Mouse (Mus musculus) testis, adult 2 months (tissue): Measurements from ENCODE around the gene Gm20518. TPM values are rescaled to one million over a fixed set of nuclear protein-coding genes. Genes with fewer than 3 reads are reported as not detected.

Source experiments
- H3K27ac ChIP-seq: fragments of 200-500 bp; 2 replicates; pipeline ENCODE4 v1.5.1; 2012; ENCODE audit warnings: low read depth, low read length; ENCODE audit not compliant: control insufficient read depth, insufficient read depth
- H3K27me3 ChIP-seq: fragments of 200-500 bp; 2 replicates; pipeline ENCODE4 v1.6.1; 2012; ENCODE audit warnings: mild to moderate bottlenecking, low read length, moderate library complexity; ENCODE audit not compliant: control insufficient read depth, insufficient read depth
- H3K36me3 ChIP-seq: fragments of 200-500 bp; 2 replicates; pipeline ENCODE4 v1.6.1; 2012; ENCODE audit warnings: mild to moderate bottlenecking, low read length; ENCODE audit not compliant: control insufficient read depth, insufficient read depth
- H3K4me1 ChIP-seq: fragments of 200-500 bp; 2 replicates; pipeline ENCODE4 v1.6.1; 2012; ENCODE audit warnings: low read length; ENCODE audit not compliant: control insufficient read depth, insufficient read depth
- H3K4me3 ChIP-seq: fragments of 200-500 bp; 2 replicates; pipeline ENCODE4 v1.5.1; 2012; ENCODE audit warnings: low read depth, mild to moderate bottlenecking, low read length, moderate library complexity, mixed read lengths; ENCODE audit not compliant: control insufficient read depth
- CTCF ChIP-seq: fragments of 200-500 bp; IDR thresholded peaks from 2 replicates; pipeline ENCODE4 v1.5.1; 2012; ENCODE audit warnings: low read depth, mild to moderate bottlenecking, inconsistent platforms, low read length, moderate library complexity; ENCODE audit not compliant: control insufficient read depth, insufficient read depth, insufficient replicate concordance
- POLR2A ChIP-seq: fragments of 200-500 bp; IDR thresholded peaks from 2 replicates; pipeline ENCODE4 v1.6.1; 2012; ENCODE audit warnings: low read depth, mild to moderate bottlenecking, inconsistent platforms, low read length, moderate library complexity; ENCODE audit not compliant: control insufficient read depth
- polyA plus RNA-seq: library from polyadenylated mRNA; depleted of rRNA; stranded (reverse); fragments of >200 nt; gene quantifications from 2 replicates; pipeline ENCODE4 v1.2.3, GENCODE M21; 2012

The Gm20518 gene
- polyA plus RNA-seq, 1 experiment: 3.1 TPM

DNA sequence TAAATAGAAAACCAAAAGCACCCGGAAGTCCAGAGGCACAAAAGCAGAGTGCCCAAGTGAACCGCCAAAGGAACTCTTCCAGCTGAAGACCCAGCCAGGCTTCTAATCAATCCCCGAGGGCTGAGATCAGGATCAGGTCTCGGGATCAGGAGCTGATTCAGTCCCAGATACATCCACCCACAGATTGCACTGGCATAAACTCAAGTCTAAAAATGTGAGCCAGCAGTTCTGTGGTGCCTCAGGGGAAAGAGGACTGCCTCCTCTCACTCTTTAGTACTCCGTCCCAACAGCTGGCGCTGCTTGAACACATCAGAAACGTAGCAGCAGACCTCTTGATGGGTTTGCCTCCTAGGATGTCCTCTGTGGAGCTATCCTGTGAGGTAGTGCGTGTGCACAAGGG, 74.9 kb downstream of the Gm20518 start:
- no peak overlapping the region for H3K27ac ChIP-seq
- H3K27me3 ChIP-seq: no peaks in the 10 kb centered on the region
- H3K4me3 ChIP-seq: no peak overlapping the region

DNA sequence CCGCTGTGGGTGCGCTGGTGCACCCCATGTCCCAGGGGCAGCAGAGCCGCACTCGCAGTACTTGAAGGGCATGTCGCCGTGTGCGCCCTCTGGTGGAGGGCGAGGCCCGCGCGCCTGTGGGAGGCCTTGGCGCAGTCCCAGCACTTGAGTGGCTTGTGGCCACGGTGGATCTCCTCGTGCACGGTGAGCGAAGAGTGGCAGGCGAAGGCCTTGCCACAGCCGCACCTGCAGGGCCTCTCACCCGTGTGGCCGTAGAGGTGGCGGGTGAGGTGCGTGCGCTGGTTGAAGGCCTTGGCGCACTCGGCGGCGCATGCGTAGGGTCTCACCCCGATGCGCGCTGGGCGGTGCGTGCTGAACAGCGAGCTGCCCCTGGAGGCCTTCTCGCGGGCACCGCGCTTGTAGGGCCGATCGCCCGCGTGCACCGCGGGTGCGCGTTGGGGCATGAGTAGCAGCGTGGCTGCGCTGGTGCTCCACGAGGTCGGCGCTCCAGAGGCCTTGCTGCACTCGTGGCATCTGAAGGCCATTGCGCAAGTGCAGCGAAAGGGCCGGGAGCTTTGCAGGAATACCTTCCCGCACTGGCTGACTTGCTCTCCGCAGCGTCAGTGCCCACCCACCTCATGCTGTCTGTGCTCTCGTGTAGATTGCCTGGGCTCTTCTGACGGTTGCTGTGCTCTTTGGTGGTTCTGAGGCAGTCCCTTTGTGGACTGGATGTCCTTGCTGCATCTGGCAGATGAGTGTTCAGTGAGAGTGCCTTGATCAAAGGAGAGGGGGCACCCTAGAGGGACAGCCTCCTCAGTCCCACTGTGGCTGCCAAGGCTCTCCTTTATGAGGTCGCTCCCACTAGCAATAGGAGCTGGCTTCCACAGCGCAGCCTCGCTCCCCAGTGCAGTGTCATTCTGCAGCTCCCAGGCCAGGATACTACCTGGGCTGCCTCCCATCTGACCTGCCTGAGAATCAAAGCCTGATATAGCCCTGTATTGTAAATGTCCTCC, 75.8 kb downstream of the Gm20518 start:
- Histone ChIP-seq H3K27ac (no peak overlapping the region), H3K4me1 (peaks cover 13% of the 10 kb centered on the region), H3K27me3 (no peaks in the 10 kb centered on the region), H3K4me3 (peak overlapping the region; percentile 49), H3K36me3 (no peaks in the 10 kb centered on the region)
- TF ChIP-seq CTCF (peak; percentile 87), POLR2A (no peak)

More for the DNA sequence above, 74.9 kb downstream of the Gm20518 start:
- TF ChIP-seq POLR2A (no peak), CTCF (no peak)
- Histone ChIP-seq H3K4me1 (peaks cover 13% of the 10 kb centered on the region), H3K36me3 (no peaks in the 10 kb centered on the region)

DNA sequence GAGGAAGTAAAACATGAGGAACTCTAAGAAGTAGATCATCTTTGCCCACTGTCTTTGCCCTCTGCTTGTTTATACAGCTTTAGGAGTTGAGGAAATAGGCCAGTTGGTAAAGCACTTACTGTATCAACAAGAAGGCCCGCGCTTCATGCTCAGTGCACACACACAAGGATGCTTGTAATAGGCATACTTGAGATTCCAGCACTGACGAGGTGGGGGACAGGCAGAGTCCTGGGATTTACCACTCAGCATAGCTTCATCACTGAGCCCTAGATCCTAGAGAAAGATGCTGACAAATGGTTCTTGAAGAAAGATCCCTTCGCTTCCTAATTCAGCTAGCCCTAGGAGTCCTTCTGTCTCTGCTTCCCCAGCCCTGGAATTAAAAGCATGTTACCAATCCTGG, 78.3 kb downstream of the Gm20518 start:
- Histone ChIP-seq H3K27me3 (no peaks in the 10 kb centered on the region), H3K27ac (no peak overlapping the region), H3K36me3 (no peaks in the 10 kb centered on the region), H3K4me1 (peaks cover 15% of the 10 kb centered on the region), H3K4me3 (no peak overlapping the region)
- TF ChIP-seq POLR2A: no peak

DNA sequence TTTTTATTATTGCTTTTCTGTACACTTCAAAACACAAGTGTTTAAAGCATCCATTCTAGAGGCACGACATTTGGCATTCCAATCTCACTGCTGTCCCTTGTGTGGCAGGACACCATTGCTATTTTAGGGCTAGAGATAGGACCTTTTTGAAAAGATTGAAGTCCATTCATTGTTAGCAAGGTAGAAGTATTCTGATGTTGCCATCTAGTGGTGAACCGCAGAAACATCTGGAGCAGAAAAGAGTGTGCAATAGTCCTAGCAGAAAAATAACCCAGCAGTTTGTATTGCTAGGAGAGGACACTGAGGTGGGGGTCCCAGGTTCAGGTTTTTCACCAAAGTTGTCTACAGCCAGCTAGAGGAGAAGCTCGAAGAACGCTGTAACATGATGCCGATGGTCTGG, 79.4 kb downstream of the Gm20518 start:
- no peak overlapping the region for H3K27ac ChIP-seq
- H3K36me3 ChIP-seq: no peaks in the 10 kb centered on the region
- no peak for TF ChIP-seq CTCF
- TF ChIP-seq POLR2A: no peak
- H3K27me3 ChIP-seq: no peaks in the 10 kb centered on the region
- no peak overlapping the region for H3K4me3 ChIP-seq
- H3K4me1 ChIP-seq: peaks cover 20% of the 10 kb centered on the region

DNA sequence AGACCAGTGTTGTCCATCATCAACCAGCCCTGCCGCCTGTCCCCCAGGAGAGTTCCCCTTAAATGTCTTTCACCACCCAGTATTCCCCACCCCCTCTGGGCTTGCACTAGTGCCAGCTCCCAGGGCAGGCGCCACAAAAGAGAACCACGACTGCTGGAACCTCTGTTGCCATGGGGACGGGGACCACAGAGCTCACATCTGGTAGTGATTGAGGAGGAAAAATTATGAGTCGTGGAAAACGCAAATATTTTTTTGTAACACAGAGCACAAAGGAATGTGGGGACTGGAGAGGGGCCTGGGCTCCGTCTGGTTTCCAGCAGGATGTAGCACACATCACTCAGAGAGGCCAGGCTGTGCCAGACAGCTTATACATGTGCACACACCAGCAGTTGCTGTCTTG, 81.8 kb downstream of the Gm20518 start:
- Histone ChIP-seq H3K36me3 (no peaks in the 10 kb centered on the region), H3K27ac (no peak overlapping the region), H3K4me1 (peaks cover 22% of the 10 kb centered on the region), H3K4me3 (no peak overlapping the region), H3K27me3 (no peaks in the 10 kb centered on the region)
- no peak for TF ChIP-seq POLR2A
- TF ChIP-seq CTCF: no peak

DNA sequence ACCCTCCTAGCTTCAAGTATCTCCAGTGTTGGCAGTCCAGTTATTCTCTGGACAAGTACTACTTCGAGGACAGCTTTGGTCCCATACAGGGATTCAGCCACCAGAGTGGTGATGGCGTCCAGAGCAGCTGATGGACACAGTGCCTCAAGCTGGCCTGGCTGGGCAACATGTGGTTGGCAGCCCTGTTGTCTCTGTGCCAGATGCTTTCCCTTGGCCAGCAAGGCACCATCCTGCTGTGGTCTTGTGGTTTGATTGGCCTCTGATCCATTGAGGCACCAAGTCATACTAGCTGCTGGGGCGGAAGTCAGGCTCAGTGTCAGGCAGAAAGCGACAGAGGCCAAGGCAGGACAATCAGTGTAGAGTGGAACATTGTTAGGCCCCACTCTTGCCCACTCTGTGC, 82.3 kb downstream of the Gm20518 start:
- Histone ChIP-seq H3K27me3 (no peaks in the 10 kb centered on the region), H3K4me3 (no peak overlapping the region)
- TF ChIP-seq POLR2A (no peak), CTCF (no peak)

DNA sequence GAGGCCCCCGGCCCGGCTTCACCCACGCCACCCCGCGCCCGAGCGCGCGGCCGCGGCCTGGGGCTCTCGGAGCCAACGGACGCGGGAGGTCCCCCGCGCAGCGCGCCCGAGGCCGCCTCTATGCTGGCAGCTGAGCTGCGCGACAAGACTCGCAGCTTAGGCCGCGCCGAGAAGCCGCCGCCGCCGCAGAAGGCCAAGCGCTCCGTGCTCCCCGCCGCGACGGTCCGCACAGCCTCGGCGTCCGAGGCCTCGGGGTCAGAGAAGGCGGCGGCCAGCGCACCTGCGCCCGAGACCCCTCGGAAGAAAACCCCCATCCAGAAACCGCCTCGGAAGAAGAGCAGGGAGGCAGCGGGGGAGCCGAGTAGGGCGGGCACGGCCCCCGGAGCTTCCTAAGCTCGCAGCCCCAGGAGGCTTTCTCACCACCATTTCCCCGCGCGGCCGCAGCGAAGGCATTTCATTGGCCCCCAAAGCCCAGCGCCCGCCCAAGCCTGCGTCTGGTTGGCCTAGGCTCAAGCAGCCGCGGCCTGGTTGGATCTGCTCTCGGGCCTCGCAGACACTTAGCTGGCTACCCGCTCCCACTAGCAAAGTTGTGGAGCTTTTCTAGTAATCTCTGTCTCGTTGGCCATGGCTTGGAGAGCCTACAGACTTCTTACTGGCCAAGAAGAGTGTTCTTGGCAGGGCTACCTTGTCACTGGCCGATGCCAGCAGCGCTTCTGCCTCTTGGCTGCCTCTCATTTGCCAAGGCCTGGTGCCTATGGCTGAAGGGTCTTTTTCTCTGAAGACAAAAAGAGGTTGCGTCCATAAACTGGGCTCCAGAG, 84.1 kb downstream of the Gm20518 start:
- Histone ChIP-seq H3K27me3 (no peaks in the 10 kb centered on the region), H3K36me3 (no peaks in the 10 kb centered on the region), H3K27ac (peak overlapping the region; percentile 83), H3K4me1 (peaks cover 43% of the 10 kb centered on the region), H3K4me3 (peak overlapping the region; percentile 89)
- TF ChIP-seq CTCF (no peak), POLR2A (0 out of 2 replicates have a peak, but pooled peaks have one; percentile 12)

More for the DNA sequence above, 82.3 kb downstream of the Gm20518 start:
- H3K27ac ChIP-seq: no peak overlapping the region
- H3K4me1 ChIP-seq: peaks cover 27% of the 10 kb centered on the region
- no peaks in the 10 kb centered on the region for H3K36me3 ChIP-seq
